Mouse (Mus musculus) thymus, adult 2 months (tissue): ENCODE measurements around the gene Ptprd. TPM values are rescaled to one million over a fixed set of nuclear protein-coding genes. Genes with fewer than 3 reads are reported as not detected.

Experiments used
- DNase-seq: peaks from one replicate; pipeline ENCODE4 v3.0.0; 2021
- H3K27ac ChIP-seq: fragments of 200-500 bp; 2 replicates; pipeline ENCODE4 v1.5.1; 2012; ENCODE audit warnings: low read length, control low read depth; ENCODE audit not compliant: control insufficient read depth, insufficient read depth
- H3K27me3 ChIP-seq: fragments of 200-500 bp; 2 replicates; pipeline ENCODE4 v1.6.1; 2012; ENCODE audit warnings: mild to moderate bottlenecking, low read length, moderate library complexity, mixed read lengths; ENCODE audit not compliant: control insufficient read depth, insufficient read depth
- H3K36me3 ChIP-seq: fragments of 200-500 bp; 2 replicates; pipeline ENCODE4 v1.6.1; 2012; ENCODE audit warnings: mild to moderate bottlenecking, low read length, moderate library complexity; ENCODE audit not compliant: control insufficient read depth, insufficient read depth
- H3K4me1 ChIP-seq: fragments of 200-500 bp; replicated peaks from 2 replicates; pipeline ENCODE4 v1.6.1; 2012; ENCODE audit warnings: low read length; ENCODE audit not compliant: control insufficient read depth, insufficient read depth
- H3K4me3 ChIP-seq: fragments of 200-500 bp; 2 replicates; pipeline ENCODE4 v1.5.1; 2012; ENCODE audit warnings: mild to moderate bottlenecking, low read length, control low read depth, moderate library complexity; ENCODE audit not compliant: control insufficient read depth, insufficient read depth
- CTCF ChIP-seq: fragments of 200-500 bp; IDR thresholded peaks from 2 replicates; pipeline ENCODE4 v1.5.1; 2012; ENCODE audit warnings: mild to moderate bottlenecking, control low read depth, low read length, moderate library complexity, borderline replicate concordance; ENCODE audit not compliant: control insufficient read depth, poor library complexity, insufficient read depth; ENCODE audit errors: extremely low read depth
- POLR2A ChIP-seq: fragments of 200-500 bp; IDR thresholded peaks from 2 replicates; pipeline ENCODE4 v1.6.1; 2012; ENCODE audit warnings: mild to moderate bottlenecking, low read length, control low read depth, moderate library complexity; ENCODE audit not compliant: control insufficient read depth, poor library complexity, insufficient read depth; ENCODE audit errors: extremely low read depth
- WGBS: fragments of 180-500 bp; shearing (Covaris S2); methylation state at CpG from one replicate; pipeline ENCODE4 v1.1.7; 2018; 5-methylcytosine and 5-hydroxymethylcytosine counted together
- polyA plus RNA-seq: library from polyadenylated mRNA; depleted of rRNA; stranded (reverse); fragments of >200 nt; gene quantifications from 2 replicates; pipeline ENCODE4 v1.2.3, GENCODE M21; 2012

Gene Ptprd
- polyA plus RNA-seq, 1 experiment = 1.0 TPM

- 87% methylated on average over 3 of the region's 3 CpGs for WGBS
- H3K27ac ChIP-seq = no peak overlapping the region
- no peaks in the 10 kb centered on the region for H3K27me3 ChIP-seq
- no peak for TF ChIP-seq CTCF
- TF ChIP-seq POLR2A = no peak
- DNase-seq = no peak
- H3K4me3 ChIP-seq = no peak overlapping the region
- H3K4me1 ChIP-seq = no peaks in the 10 kb centered on the region
- H3K36me3 ChIP-seq = no peaks in the 10 kb centered on the region
Measured at GRCm38 (mm10) chr4:76223720-76224119, 1988.0 kb downstream of the Ptprd start.

GRCm38 (mm10) chr4:76222520-76222919 is 1989.2 kb downstream of the Ptprd start:
- H3K27ac ChIP-seq = no peak overlapping the region
- H3K4me3 ChIP-seq = no peak overlapping the region
- no peaks in the 10 kb centered on the region for H3K36me3 ChIP-seq
- 87% methylated on average over 2 of the region's 2 CpGs for WGBS
- DNase-seq = no peak
- TF ChIP-seq CTCF (no peak), POLR2A (no peak)
- H3K4me1 ChIP-seq = no peaks in the 10 kb centered on the region
- H3K27me3 ChIP-seq = no peaks in the 10 kb centered on the region

GRCm38 (mm10) chr4:76218065-76218464 is 1993.7 kb downstream of the Ptprd start:
- WGBS = 94% methylated on average over 1 of the region's 1 CpGs
- Histone ChIP-seq H3K27ac (no peak overlapping the region), H3K27me3 (no peaks in the 10 kb centered on the region), H3K4me3 (no peak overlapping the region), H3K4me1 (no peaks in the 10 kb centered on the region), H3K36me3 (no peaks in the 10 kb centered on the region)
- no peak for DNase-seq
- no peak for TF ChIP-seq POLR2A

- no peak overlapping the region for H3K4me3 ChIP-seq
- no peak overlapping the region for H3K27ac ChIP-seq
- no peak for DNase-seq
- WGBS = 91% methylated on average over 1 of the region's 1 CpGs
- TF ChIP-seq CTCF = no peak
- TF ChIP-seq POLR2A = no peak
- no peaks in the 10 kb centered on the region for H3K27me3 ChIP-seq
- H3K4me1 ChIP-seq = no peaks in the 10 kb centered on the region
- no peaks in the 10 kb centered on the region for H3K36me3 ChIP-seq
Measured at GRCm38 (mm10) chr4:76215141-76215540, 1996.6 kb downstream of the Ptprd start.

- WGBS = 84% methylated on average over 1 of the region's 1 CpGs
- no peak for DNase-seq
- TF ChIP-seq POLR2A (no peak), CTCF (no peak)
Measured at GRCm38 (mm10) chr4:76199321-76199720, 2012.4 kb downstream of the Ptprd start.

GRCm38 (mm10) chr4:76194762-76195161 is 2017.0 kb downstream of the Ptprd start:
- no peak for DNase-seq
- TF ChIP-seq CTCF (no peak), POLR2A (no peak)
- H3K36me3 ChIP-seq = no peaks in the 10 kb centered on the region
- no peaks in the 10 kb centered on the region for H3K27me3 ChIP-seq
- no peak overlapping the region for H3K27ac ChIP-seq
- H3K4me3 ChIP-seq = no peak overlapping the region
- H3K4me1 ChIP-seq = no peaks in the 10 kb centered on the region
- 94% methylated on average over 3 of the region's 3 CpGs for WGBS

More at GRCm38 (mm10) chr4:76199321-76199720, 2012.4 kb downstream of the Ptprd start:
- Histone ChIP-seq H3K4me1 (no peaks in the 10 kb centered on the region), H3K27me3 (no peaks in the 10 kb centered on the region), H3K36me3 (no peaks in the 10 kb centered on the region), H3K27ac (no peak overlapping the region), H3K4me3 (no peak overlapping the region)

- no peaks in the 10 kb centered on the region for H3K27me3 ChIP-seq
- no peak for TF ChIP-seq CTCF
- TF ChIP-seq POLR2A = no peak
- 90% methylated on average over 3 of the region's 3 CpGs for WGBS
- H3K27ac ChIP-seq = no peak overlapping the region
- H3K4me3 ChIP-seq = no peak overlapping the region
- no peaks in the 10 kb centered on the region for H3K36me3 ChIP-seq
- no peak for DNase-seq
- H3K4me1 ChIP-seq = no peaks in the 10 kb centered on the region
Measured at GRCm38 (mm10) chr4:76193496-76193895, 2018.3 kb downstream of the Ptprd start.
